10 mouse cellular contexts compared by ENCODE assay signal in genomic region chr16:18130705-18131104, GRCm38 (mm10). TPM values are rescaled to one million over a fixed set of nuclear protein-coding genes. Genes with fewer than 3 reads are reported as not detected.
DNase-seq lines count a peak whose midpoint lies in the region; ATAC-seq and TF ChIP-seq lines count a peak whose summit lies in the region.
"Had no signal": no experiment of that assay in that cellular context is flagged by ENCODE, and none has a peak within 500 bp of the region (broad histone marks: within the 10 kb centered on the region; RNA-seq: fewer than 3 reads in every experiment).

No protein-coding gene starts in this region.

- no peaks in the 10 kb centered on the region for H3K9me3 ChIP-seq in intestine, embryonic 15.5 days
- no peaks in the 10 kb centered on the region for H3K9me3 ChIP-seq in intestine, embryonic 16.5 days (ENCODE audit: control insufficient read depth, low read length)
- H3K9me3 ChIP-seq in hindbrain, postnatal 0 days (ENCODE audit: low read length): no peaks in the 10 kb centered on the region
- H3K9me3 ChIP-seq in heart, embryonic 11.5 days (replicated peaks; ENCODE audit: control insufficient read depth, low read length): no peaks in the 10 kb centered on the region
- H3K9me3 ChIP-seq: liver, embryonic 13.5 days had no signal

- H3K36me3 ChIP-seq in intestine, embryonic 15.5 days: no peaks in the 10 kb centered on the region
- H3K36me3 ChIP-seq in intestine, embryonic 16.5 days (ENCODE audit: control insufficient read depth, insufficient read depth, low read length): no peaks in the 10 kb centered on the region
- H3K36me3 ChIP-seq in hindbrain, postnatal 0 days (ENCODE audit: insufficient read depth, low read length): no peaks in the 10 kb centered on the region
- no peaks in the 10 kb centered on the region for H3K36me3 ChIP-seq in heart, embryonic 11.5 days (ENCODE audit: control insufficient read depth, insufficient read depth, low read length)
- H3K36me3 ChIP-seq: liver, embryonic 13.5 days had no signal

- ATAC-seq in intestine, embryonic 15.5 days: no peak
- no peak for ATAC-seq in intestine, embryonic 16.5 days
- ATAC-seq in hindbrain, postnatal 0 days: no peak
- no peak for ATAC-seq in heart, embryonic 11.5 days (replicated peaks; ENCODE audit: insufficient number of reproducible peaks, low FRiP score, low TSS enrichment)
- ATAC-seq: Patski had no signal

- DNase-seq in brain, embryonic 14.5 days (ENCODE audit: low read depth): peak; percentile 92
- peak; percentile 78 for DNase-seq in brain, embryonic 18.5 days (ENCODE audit: low read depth, low spot score)
- peak; percentile 79 for DNase-seq in hindbrain, postnatal 0 days (ENCODE audit: low spot score)
- DNase-seq in urinary bladder, postnatal 10 days (ENCODE audit: low spot score): no peak
- DNase-seq: liver, embryonic 13.5 days had no signal

- H3K4me3 ChIP-seq in intestine, embryonic 15.5 days (replicated peaks): no peak overlapping the region
- H3K4me3 ChIP-seq in intestine, embryonic 16.5 days (ENCODE audit: low read length): no peak overlapping the region
- H3K4me3 ChIP-seq in hindbrain, postnatal 0 days (ENCODE audit: low read length): no peak overlapping the region
- no peak overlapping the region for H3K4me3 ChIP-seq in heart, embryonic 11.5 days (ENCODE audit: low read depth, low read length)
- H3K4me3 ChIP-seq: liver, embryonic 13.5 days had no signal

- H3K4me2 ChIP-seq in intestine, embryonic 15.5 days (replicated peaks): no peak overlapping the region
- no peak overlapping the region for H3K4me2 ChIP-seq in intestine, embryonic 16.5 days (ENCODE audit: low read depth, low read length)
- peak overlapping the region; percentile 25; the same call in 1 of the 2 replicates for H3K4me2 ChIP-seq in hindbrain, postnatal 0 days (ENCODE audit: low read depth, low read length)
- no peak overlapping the region for H3K4me2 ChIP-seq in heart, embryonic 11.5 days
- H3K4me2 ChIP-seq: liver, embryonic 13.5 days had no signal

- TF ChIP-seq CTCF in brain, embryonic 14.5 days (IDR thresholded peaks at IDR 0.05; ENCODE audit: borderline replicate concordance, extremely low read depth, insufficient read depth, insufficient read length): no peak
- no peak for TF ChIP-seq CTCF in hindbrain, postnatal 0 days (IDR thresholded peaks at IDR 0.05; ENCODE audit: low read depth)

- peaks cover 24% of the 10 kb centered on the region for H3K27me3 ChIP-seq in intestine, embryonic 15.5 days (replicated peaks)
- peaks cover 9% of the 10 kb centered on the region for H3K27me3 ChIP-seq in intestine, embryonic 16.5 days (replicated peaks; ENCODE audit: control insufficient read depth, insufficient read depth, low read length)
- no peaks in the 10 kb centered on the region for H3K27me3 ChIP-seq in hindbrain, postnatal 0 days (ENCODE audit: insufficient read depth, low read length)
- H3K27me3 ChIP-seq in heart, embryonic 11.5 days (ENCODE audit: control insufficient read depth, insufficient read depth, low read length): peaks cover 60% of the 10 kb centered on the region

- H3K27ac ChIP-seq in intestine, embryonic 15.5 days: 0 out of 2 replicates have a peak overlapping the region, but pooled peaks have one; percentile 37
- no peak overlapping the region for H3K27ac ChIP-seq in intestine, embryonic 16.5 days (ENCODE audit: low read length)
- no peak overlapping the region for H3K27ac ChIP-seq in hindbrain, postnatal 0 days
- no peak overlapping the region for H3K27ac ChIP-seq in heart, embryonic 11.5 days (ENCODE audit: low read depth, low read length)
- H3K27ac ChIP-seq: liver, embryonic 13.5 days had no signal

- H3K4me1 ChIP-seq in intestine, embryonic 15.5 days (replicated peaks): peaks cover 27% of the 10 kb centered on the region
- peaks cover 22% of the 10 kb centered on the region for H3K4me1 ChIP-seq in intestine, embryonic 16.5 days (ENCODE audit: control insufficient read depth, insufficient read depth, low read length)
- peaks cover 20% of the 10 kb centered on the region for H3K4me1 ChIP-seq in hindbrain, postnatal 0 days (ENCODE audit: insufficient read depth, low read length)
- H3K4me1 ChIP-seq in heart, embryonic 11.5 days (ENCODE audit: control insufficient read depth, insufficient read depth, low read length): peaks cover 3% of the 10 kb centered on the region; the same call in 1 of the 2 replicates

- no peak for TF ChIP-seq POLR2A in brain, embryonic 14.5 days (IDR thresholded peaks at IDR 0.05; ENCODE audit: borderline replicate concordance, extremely low read depth, insufficient read depth, insufficient read length, poor library complexity, severe bottlenecking)

- H3K9ac ChIP-seq in intestine, embryonic 15.5 days: no peak overlapping the region
- H3K9ac ChIP-seq in intestine, embryonic 16.5 days (ENCODE audit: low read depth, low read length): no peak overlapping the region
- H3K9ac ChIP-seq in hindbrain, postnatal 0 days (replicated peaks; ENCODE audit: low read length): no peak overlapping the region
- H3K9ac ChIP-seq in heart, embryonic 11.5 days (ENCODE audit: low read depth, low read length): no peak overlapping the region
- H3K9ac ChIP-seq: liver, embryonic 13.5 days had no signal

RNA-seq across cellular contexts. Expression of gene Rtn4r, which starts 3.3 kb away (rescaled TPM):
- polyA plus RNA-seq in intestine, embryonic 15.5 days (2015; fragmentation: Nextera tagmentation; extraction: Ambion mirVana): 4.1 and 4.7 TPM in 2 replicates
- 0.73 and 2.4 TPM in 2 replicates for polyA plus RNA-seq in intestine, embryonic 16.5 days (2015; fragmentation: Nextera tagmentation; extraction: Ambion mirVana)
- 50.3 and 52.5 TPM in 2 replicates for polyA plus RNA-seq in brain, embryonic 14.5 days (2012; rRNA removed)
- 38.2 and 55.7 TPM in 2 replicates for total RNA-seq in hindbrain, postnatal 0 days (2014; rRNA removed)
- polyA plus RNA-seq in hindbrain, postnatal 0 days (2015; fragmentation: Nextera tagmentation; extraction: Ambion mirVana): 20.4 and 23.1 TPM in 2 replicates
- 0.25 and 0.26 TPM in 2 replicates for polyA plus RNA-seq in heart, embryonic 11.5 days (2014; fragmentation: Nextera tagmentation; extraction: Ambion mirVana)
- total RNA-seq: CH12.LX had no signal

RNA-seq across cellular contexts. Expression of gene Prodh, which starts 40.7 kb away (rescaled TPM):
- 15.0 and 19.9 TPM in 2 replicates for polyA plus RNA-seq in intestine, embryonic 15.5 days (2015; fragmentation: Nextera tagmentation; extraction: Ambion mirVana)
- polyA plus RNA-seq in intestine, embryonic 16.5 days (2015; fragmentation: Nextera tagmentation; extraction: Ambion mirVana): 20.1 and 24.4 TPM in 2 replicates
- 6.5 and 8.0 TPM in 2 replicates for polyA plus RNA-seq in brain, embryonic 14.5 days (2012; rRNA removed)
- total RNA-seq in hindbrain, postnatal 0 days (2014; rRNA removed): 10.6 and 16.7 TPM in 2 replicates
- polyA plus RNA-seq in hindbrain, postnatal 0 days (2015; fragmentation: Nextera tagmentation; extraction: Ambion mirVana): 7.4 and 8.7 TPM in 2 replicates
- polyA plus RNA-seq in heart, embryonic 11.5 days (2014; fragmentation: Nextera tagmentation; extraction: Ambion mirVana): 8.0 TPM in 2 replicates
